Mouse (Mus musculus) forebrain, embryonic 14.5 days (tissue): ENCODE data around the gene Tmem167b. TPM values are rescaled to one million over a fixed set of nuclear protein-coding genes. Genes with fewer than 3 reads are reported as not detected.
"Not testable (repeated sequence)": the region's sequence is repeated elsewhere in the genome, so short reads cannot be mapped to it uniquely, and the experiment has no call there.

Experiments
- ATAC-seq: fragments of 200-750 bp; cut with Nextera tagmentation; 2 replicates; pipeline ENCODE4 v1.8.0; 2017; ENCODE audit warnings: mild to moderate bottlenecking, moderate library complexity
- DNase-seq: peaks from one replicate; pipeline ENCODE4 v3.0.0-alpha.2; 2015; ENCODE audit warnings: low spot score
- H3K27ac ChIP-seq: fragments of 300-500 bp; sonication (generic); 2 replicates; pipeline ENCODE4 v1.5.1; 2014; ENCODE audit warnings: low read depth, mild to moderate bottlenecking, control low read depth, low read length, moderate library complexity
- H3K27me3 ChIP-seq: fragments of 300-500 bp; sonication (generic); replicated peaks from 2 replicates; pipeline ENCODE4 v1.6.1; 2014; ENCODE audit warnings: low read length, control low read depth, mixed read lengths; ENCODE audit not compliant: control insufficient read depth, insufficient read depth
- H3K36me3 ChIP-seq: fragments of 300-500 bp; sonication (generic); 2 replicates; pipeline ENCODE4 v1.6.1; 2014; ENCODE audit warnings: low read length, control low read depth; ENCODE audit not compliant: control insufficient read depth, insufficient read depth
- H3K4me1 ChIP-seq: fragments of 300-500 bp; sonication (generic); 2 replicates; pipeline ENCODE4 v1.6.1; 2014; ENCODE audit warnings: antibody characterized with exemption, low read length, control low read depth; ENCODE audit not compliant: control insufficient read depth, insufficient read depth
- H3K4me2 ChIP-seq: fragments of 300-500 bp; sonication (generic); 2 replicates; pipeline ENCODE4 v1.6.1; 2014; ENCODE audit warnings: mild to moderate bottlenecking, control low read depth, low read length
- H3K4me3 ChIP-seq: fragments of 300-500 bp; sonication (generic); 2 replicates; pipeline ENCODE4 v1.5.1; 2014; ENCODE audit warnings: low read depth, low read length, control low read depth
- H3K9ac ChIP-seq: fragments of 300-500 bp; sonication (generic); 2 replicates; pipeline ENCODE4 v1.6.1; 2014; ENCODE audit warnings: mild to moderate bottlenecking, low read length, control low read depth, moderate library complexity
- H3K9me3 ChIP-seq: fragments of 300-500 bp; sonication (generic); replicated peaks from 2 replicates; pipeline ENCODE4 v1.6.1; 2016; ENCODE audit warnings: low read length, control low read depth, mixed read lengths; ENCODE audit not compliant: control insufficient read depth
- WGBS: fragments of 180-500 bp; shearing (Covaris S2); extraction: QIAGEN DNeasy Blood & Tissue Kit; methylation state at CpG from one replicate; pipeline ENCODE4 v1.1.7; 2014; 5-methylcytosine and 5-hydroxymethylcytosine counted together
- polyA plus RNA-seq: library from polyadenylated mRNA; unstranded; fragments of >200 nt; fragmentation: Nextera tagmentation; extraction: Ambion mirVana; gene quantifications from 2 replicates; pipeline ENCODE4 v1.2.1, GENCODE M21; 2014

The Tmem167b gene
- polyA plus RNA-seq, 1 experiment from 2014 or later: 56.3 TPM

DNA sequence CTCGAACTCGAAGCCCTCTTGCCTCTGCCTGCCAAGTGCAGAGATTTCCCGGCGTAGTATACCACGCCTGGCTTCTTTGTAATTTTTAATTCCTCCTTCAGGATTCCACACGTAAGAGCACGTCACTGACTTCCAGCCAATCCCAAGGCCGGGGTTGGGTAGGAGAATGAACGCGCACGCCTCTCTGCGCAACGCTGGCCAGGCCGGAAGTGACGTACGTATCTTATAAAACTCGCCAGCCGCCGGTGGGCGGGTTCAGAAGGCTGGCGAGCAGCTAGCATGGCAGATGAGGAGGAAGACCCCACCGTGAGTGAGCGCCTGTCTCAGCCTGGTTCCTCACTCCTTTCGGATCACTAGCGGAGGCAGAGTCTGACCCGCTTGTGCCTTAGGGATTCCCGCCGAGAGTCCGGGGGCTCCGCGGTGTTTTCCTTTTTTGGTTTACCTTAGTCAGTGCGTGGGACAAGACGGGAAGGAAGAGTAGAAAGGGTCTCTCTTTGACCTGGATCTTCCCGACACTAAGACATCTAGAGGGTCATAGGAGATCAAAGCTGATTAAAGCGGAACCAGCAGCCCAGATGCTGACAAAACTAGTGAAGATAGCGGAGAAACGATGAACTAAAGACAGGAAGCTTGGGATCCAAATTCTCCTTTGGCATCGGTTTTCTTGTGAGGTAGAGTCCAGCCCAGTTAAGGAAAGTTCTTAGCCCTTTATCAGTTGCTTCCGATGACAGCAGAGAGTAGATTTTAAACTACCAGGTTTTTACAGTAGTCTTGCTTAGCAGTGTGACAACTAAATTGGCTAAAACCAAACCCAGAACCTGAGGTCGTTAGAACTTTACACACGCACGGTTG lies 9.4 kb upstream of the Tmem167b start, which contains the start of gene Taf13:
Gene Taf13 (plus strand): TSS at position 256 of the 852 bp plus-strand sequence.
- Histone ChIP-seq H3K9ac (peak within 1 kb of the TSS; percentile 77), H3K36me3 (no peaks in the 10 kb centered on the region), H3K27ac (peak within 1 kb of the TSS; percentile 74), H3K9me3 (no peaks in the 10 kb centered on the region), H3K4me1 (peaks cover 19% of the 10 kb centered on the region), H3K4me2 (peak within 1 kb of the TSS; percentile 56), H3K27me3 (no peaks in the 10 kb centered on the region), H3K4me3 (peak within 1 kb of the TSS; percentile 61)
- WGBS: 1% methylated on average over 42 of the region's 42 CpGs
- ATAC-seq: peak; percentile 97
- peak; percentile 99 for DNase-seq

DNA sequence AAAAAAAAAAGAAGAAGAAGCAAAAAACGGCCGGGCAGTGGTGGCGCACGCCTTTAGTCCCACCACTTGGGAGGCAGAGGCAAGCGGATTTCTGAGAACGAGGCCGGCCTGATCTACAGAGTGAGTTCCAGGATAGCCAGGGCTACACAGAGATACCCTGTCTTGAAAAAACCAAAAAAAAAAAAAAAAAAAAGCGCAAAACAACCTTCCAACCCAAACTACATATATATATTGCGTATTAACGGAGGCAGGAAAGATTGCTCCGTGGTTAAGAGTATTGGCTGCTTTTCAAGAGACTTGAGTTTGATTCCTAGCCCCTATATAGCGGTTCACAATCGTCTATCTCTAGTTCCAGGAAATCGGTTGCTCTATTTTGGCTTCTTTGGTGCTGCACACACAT lies 8.5 kb upstream of the Tmem167b start:
- ATAC-seq: no peak; the same call in 1 of the 2 replicates
- H3K9ac ChIP-seq: no peak overlapping the region
- no peak overlapping the region for H3K27ac ChIP-seq
- no peaks in the 10 kb centered on the region for H3K27me3 ChIP-seq
- 90% methylated on average over 14 of the region's 14 CpGs for WGBS
- DNase-seq: no peak
- H3K9me3 ChIP-seq: no peaks in the 10 kb centered on the region
- H3K4me2 ChIP-seq: peak overlapping the region; percentile 56
- no peaks in the 10 kb centered on the region for H3K36me3 ChIP-seq
- H3K4me3 ChIP-seq: peak overlapping the region; percentile 61
- H3K4me1 ChIP-seq: peaks cover 19% of the 10 kb centered on the region

DNA sequence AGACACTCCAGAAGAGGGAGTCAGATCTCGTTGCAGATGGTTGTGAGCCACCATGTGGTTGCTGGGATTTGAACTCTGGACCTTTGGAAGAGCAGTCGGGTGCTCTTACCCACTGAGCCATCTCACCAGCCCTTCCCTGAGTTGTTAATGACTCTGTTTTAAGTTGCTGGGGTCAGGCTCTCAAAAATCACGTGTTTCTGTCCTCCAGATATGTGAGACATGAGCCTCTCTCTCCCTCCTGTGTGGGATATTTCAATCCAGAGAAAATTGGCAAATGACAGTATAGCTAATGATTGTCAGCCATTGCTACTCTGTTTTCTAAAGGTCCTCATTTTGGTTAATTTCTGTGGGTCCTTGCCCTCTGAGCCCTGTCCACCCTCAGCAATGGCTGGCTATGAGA lies 7.4 kb upstream of the Tmem167b start:
- H3K27ac ChIP-seq, ATAC-seq: not testable (repeated sequence)
- WGBS: 56% methylated on average over 3 of the region's 3 CpGs

DNA sequence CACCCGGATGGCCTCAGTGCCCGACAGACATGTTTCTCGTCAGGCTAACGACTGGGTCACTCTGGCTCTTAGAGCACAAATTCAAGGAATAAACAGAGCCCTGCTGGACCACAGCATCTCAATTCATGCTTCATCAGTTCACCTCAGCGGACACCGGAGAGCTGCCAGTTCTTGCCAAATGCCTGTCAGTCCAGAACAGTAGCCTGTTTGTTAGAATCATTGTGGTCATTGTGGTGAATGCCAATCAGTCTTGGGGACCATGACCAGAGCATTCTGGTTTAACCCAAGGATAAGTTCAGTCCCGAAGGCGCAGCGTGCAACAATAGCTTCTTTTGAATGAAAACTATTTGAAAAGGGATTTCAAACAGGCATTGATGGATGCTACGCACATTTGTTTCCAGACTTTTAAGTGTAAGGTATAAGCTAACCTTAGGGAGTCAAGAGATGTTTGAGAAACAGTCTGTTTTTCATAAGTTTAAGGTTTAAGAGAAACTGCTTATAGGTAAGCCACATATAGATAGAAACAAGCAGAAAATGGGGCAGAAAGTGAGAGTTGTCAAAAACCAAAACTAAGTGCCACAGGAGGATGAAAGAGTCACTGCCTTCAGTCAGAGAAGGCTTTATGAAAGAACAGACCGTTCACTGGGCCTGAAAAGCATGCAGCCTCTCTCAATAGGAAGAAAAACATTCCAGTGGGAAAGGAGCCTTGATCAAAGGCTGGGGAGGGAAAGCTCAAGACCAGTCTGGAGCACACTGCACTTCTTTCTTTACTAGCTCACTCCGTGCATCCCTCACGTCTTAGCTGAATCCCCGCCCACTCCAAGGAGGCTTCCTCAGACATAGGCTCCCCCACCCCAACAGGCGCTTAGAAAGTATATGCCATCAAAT lies 6.0 kb upstream of the Tmem167b start:
- Histone ChIP-seq H3K27me3 (no peaks in the 10 kb centered on the region), H3K9me3 (no peaks in the 10 kb centered on the region), H3K4me1 (peaks cover 14% of the 10 kb centered on the region), H3K4me3 (no peak overlapping the region), H3K36me3 (no peaks in the 10 kb centered on the region), H3K9ac (no peak overlapping the region), H3K4me2 (peak overlapping the region; percentile 24; the same call in 1 of the 2 replicates), H3K27ac (peak overlapping the region; percentile 76)
- peak; percentile 42 for ATAC-seq
- peak; percentile 86 for DNase-seq
- 4% methylated on average over 15 of the region's 15 CpGs for WGBS

More for the DNA sequence above, 7.4 kb upstream of the Tmem167b start:
- H3K9ac ChIP-seq, H3K9me3 ChIP-seq, H3K4me3 ChIP-seq, H3K36me3 ChIP-seq, DNase-seq, H3K4me2 ChIP-seq, H3K27me3 ChIP-seq: not testable (repeated sequence)
- peaks cover 19% of the 10 kb centered on the region for H3K4me1 ChIP-seq

DNA sequence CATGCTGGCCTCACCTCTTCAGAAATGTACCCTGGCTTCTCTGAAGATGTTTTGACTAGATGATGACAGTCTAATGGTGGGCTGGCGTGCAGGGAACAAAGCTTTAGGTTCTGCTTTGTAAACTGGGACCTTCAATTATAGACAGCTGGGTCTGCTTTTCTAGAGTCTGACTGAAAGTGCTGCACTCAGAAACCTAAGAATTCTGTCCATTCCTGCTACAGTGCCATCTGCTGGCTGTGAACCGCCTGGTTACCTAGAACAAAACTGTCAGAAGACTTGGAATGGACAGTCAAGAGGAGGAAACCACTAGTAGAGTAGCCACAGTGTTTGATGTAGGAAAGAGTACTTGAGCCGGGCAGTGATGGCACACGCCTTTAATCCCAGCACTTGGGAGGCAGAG lies 1.0 kb upstream of the Tmem167b start:
- H3K27ac ChIP-seq: peak overlapping the region; percentile 93

DNA sequence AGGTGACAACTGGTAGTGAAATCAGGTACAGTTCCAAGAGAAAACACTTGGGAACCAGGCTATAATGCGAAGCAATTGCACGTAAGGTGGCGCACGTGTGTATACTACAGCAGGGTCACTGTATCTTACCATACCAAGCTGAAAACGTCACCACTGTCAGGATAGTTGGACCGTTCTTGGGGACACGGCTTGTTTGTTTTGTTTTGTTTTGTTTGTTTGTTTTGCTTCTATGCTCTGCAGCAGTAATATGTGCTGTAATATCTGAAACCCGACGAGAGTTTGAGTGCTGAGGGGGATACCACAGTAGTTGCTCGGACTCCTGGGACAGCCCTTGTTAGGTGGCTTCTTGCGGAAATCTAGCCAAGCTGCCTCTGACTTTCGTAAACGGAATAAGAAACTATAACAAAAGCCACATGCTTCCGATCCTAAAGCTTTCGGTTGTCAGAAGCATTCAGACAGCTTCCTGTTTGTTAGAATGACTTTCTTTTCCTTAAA lies 558 bp upstream of the Tmem167b start:
- peak overlapping the region; percentile 54 for H3K9ac ChIP-seq
- 7% methylated on average over 15 of the region's 15 CpGs for WGBS
- peak overlapping the region; percentile 81 for H3K4me3 ChIP-seq
- DNase-seq (no peak), ATAC-seq (peak; percentile 78)
- peaks cover 13% of the 10 kb centered on the region; the same call in 1 of the 2 replicates for H3K4me1 ChIP-seq
- peak overlapping the region; percentile 82 for H3K4me2 ChIP-seq
- no peaks in the 10 kb centered on the region for H3K27me3 ChIP-seq
- H3K9me3 ChIP-seq: no peaks in the 10 kb centered on the region
- H3K27ac ChIP-seq: peak overlapping the region; percentile 93
- H3K36me3 ChIP-seq: peaks cover 24% of the 10 kb centered on the region

More for the DNA sequence above, 1.0 kb upstream of the Tmem167b start:
- peak overlapping the region; percentile 81 for H3K4me3 ChIP-seq
- H3K4me2 ChIP-seq: peak overlapping the region; percentile 82
- WGBS: 10% methylated on average over 4 of the region's 4 CpGs
- DNase-seq (peak; percentile 94), ATAC-seq (peak; percentile 28)
- H3K9ac ChIP-seq: peak overlapping the region; percentile 54
- H3K9me3 ChIP-seq: no peaks in the 10 kb centered on the region
- H3K27me3 ChIP-seq: no peaks in the 10 kb centered on the region
- peaks cover 13% of the 10 kb centered on the region; the same call in 1 of the 2 replicates for H3K4me1 ChIP-seq
- peaks cover 20% of the 10 kb centered on the region for H3K36me3 ChIP-seq

DNA sequence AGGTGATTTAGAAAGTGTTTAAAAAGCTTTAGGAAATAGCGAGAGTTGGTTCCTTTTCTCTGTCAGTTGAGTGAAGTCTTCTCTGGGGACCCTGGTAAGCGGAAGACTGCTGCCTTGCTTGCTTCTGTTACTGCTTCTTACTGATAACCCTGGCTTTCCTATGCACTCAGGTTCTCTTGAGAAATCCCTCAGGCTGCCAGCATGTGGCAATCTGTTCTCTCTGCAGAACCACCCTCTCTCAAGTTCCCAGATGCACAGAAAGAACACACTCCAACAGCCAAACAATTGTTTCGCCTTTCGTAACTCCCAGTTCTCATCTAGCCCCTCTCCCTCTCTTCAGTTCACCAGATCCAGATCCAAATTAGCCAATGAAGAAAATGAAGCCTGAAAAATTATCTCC lies 4.4 kb downstream of the Tmem167b start:
- H3K27ac ChIP-seq: no peak overlapping the region
- WGBS: 93% methylated on average over 4 of the region's 4 CpGs
- H3K9ac ChIP-seq: no peak overlapping the region
- no peaks in the 10 kb centered on the region for H3K27me3 ChIP-seq
- ATAC-seq: no peak
- H3K4me2 ChIP-seq: no peak overlapping the region
- no peak for DNase-seq
- H3K4me3 ChIP-seq: no peak overlapping the region
- H3K4me1 ChIP-seq: peaks cover 14% of the 10 kb centered on the region; the same call in 1 of the 2 replicates
- H3K9me3 ChIP-seq: no peaks in the 10 kb centered on the region
- peaks cover 34% of the 10 kb centered on the region for H3K36me3 ChIP-seq

DNA sequence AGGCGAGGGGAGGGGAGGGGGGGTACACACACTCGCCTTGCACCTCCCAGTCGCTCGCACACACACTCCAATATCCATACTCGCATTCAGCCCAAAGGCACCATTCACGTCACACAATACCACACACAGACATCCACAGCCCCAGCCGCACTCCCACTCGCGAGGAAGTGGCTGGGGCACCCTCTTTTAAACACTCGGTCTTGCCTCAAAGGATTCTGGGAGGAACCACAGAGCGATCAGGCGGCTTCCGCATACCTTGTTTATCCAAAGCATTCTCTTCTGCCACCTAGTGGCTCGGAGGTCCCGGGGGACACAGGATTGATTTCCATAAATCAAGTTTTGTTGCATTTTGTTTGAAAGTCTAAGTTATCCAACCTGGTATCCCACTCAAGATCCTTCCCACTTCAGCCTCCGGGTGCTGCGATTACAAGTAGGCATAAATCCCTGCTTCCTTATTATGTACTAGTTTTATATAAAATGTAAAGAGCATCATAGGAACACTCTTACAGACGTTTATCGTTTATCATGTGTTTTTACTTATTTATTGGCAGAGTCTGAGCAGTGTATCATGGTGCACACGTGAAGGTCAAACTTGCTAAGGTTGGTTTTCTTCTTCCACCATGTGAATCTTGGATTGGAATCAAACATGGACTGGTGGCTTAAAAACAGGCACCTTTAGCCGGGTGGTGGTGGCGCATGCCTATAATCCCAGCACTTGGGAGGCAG lies 7.5 kb downstream of the Tmem167b start:
- Histone ChIP-seq H3K4me2 (peak overlapping the region; percentile 77), H3K27ac (peak overlapping the region; percentile 92), H3K4me1 (peaks cover 5% of the 10 kb centered on the region; the same call in 1 of the 2 replicates), H3K9me3 (no peaks in the 10 kb centered on the region), H3K27me3 (no peaks in the 10 kb centered on the region), H3K36me3 (peaks cover 28% of the 10 kb centered on the region), H3K4me3 (peak overlapping the region; percentile 87), H3K9ac (peak overlapping the region; percentile 99)
- ATAC-seq (peak; percentile 98), DNase-seq (peak; percentile 99)
- WGBS: 18% methylated on average over 22 of the region's 22 CpGs
